Mouse (Mus musculus) neural tube, embryonic 14.5 days (tissue): ENCODE results near the gene Ptpn13. TPM values are rescaled to one million over a fixed set of nuclear protein-coding genes. Genes with fewer than 3 reads are reported as not detected.

Experiments
- ATAC-seq: fragments of 200-750 bp; cut with Nextera tagmentation; 2 replicates; pipeline ENCODE4 v1.8.0; 2017; ENCODE audit warnings: low read depth, mild to moderate bottlenecking, moderate TSS enrichment, moderate library complexity
- H3K27ac ChIP-seq: fragments of 300-500 bp; sonication (generic); 2 replicates; pipeline ENCODE4 v1.5.1; 2014; ENCODE audit warnings: low read depth, mild to moderate bottlenecking, control low read depth, low read length, moderate library complexity, mixed read lengths
- H3K27me3 ChIP-seq: fragments of 300-500 bp; sonication (generic); 2 replicates; pipeline ENCODE4 v1.6.1; 2014; ENCODE audit warnings: low read length; ENCODE audit not compliant: control insufficient read depth, insufficient read depth
- H3K36me3 ChIP-seq: fragments of 300-500 bp; sonication (generic); 2 replicates; pipeline ENCODE4 v1.6.1; 2014; ENCODE audit warnings: low read length, mixed read lengths; ENCODE audit not compliant: control insufficient read depth, insufficient read depth
- H3K4me1 ChIP-seq: fragments of 300-500 bp; sonication (generic); 2 replicates; pipeline ENCODE4 v1.6.1; 2014; ENCODE audit warnings: low read length; ENCODE audit not compliant: control insufficient read depth, insufficient read depth
- H3K4me2 ChIP-seq: fragments of 300-500 bp; sonication (generic); 2 replicates; pipeline ENCODE4 v1.6.1; 2014; ENCODE audit warnings: mild to moderate bottlenecking, low read depth, low read length, control low read depth
- H3K4me3 ChIP-seq: fragments of 300-500 bp; sonication (generic); 2 replicates; pipeline ENCODE4 v1.5.1; 2014; ENCODE audit warnings: low read depth, low read length, control low read depth, mixed read lengths
- H3K9ac ChIP-seq: fragments of 300-500 bp; sonication (generic); replicated peaks from 2 replicates; pipeline ENCODE4 v1.6.1; 2014; ENCODE audit warnings: low read depth, mild to moderate bottlenecking, control low read depth, low read length, mixed read lengths
- H3K9me3 ChIP-seq: fragments of 300-500 bp; sonication (generic); 2 replicates; pipeline ENCODE4 v1.6.1; 2016; ENCODE audit warnings: low read length; ENCODE audit not compliant: control insufficient read depth
- WGBS: fragments of 180-500 bp; shearing (Covaris S2); extraction: QIAGEN DNeasy Blood & Tissue Kit; methylation state at CpG from one replicate; pipeline ENCODE4 v1.1.7; 2014; 5-methylcytosine and 5-hydroxymethylcytosine counted together
- polyA plus RNA-seq: library from polyadenylated mRNA; unstranded; fragments of >200 nt; fragmentation: Nextera tagmentation; extraction: Ambion mirVana; gene quantifications from 2 replicates; pipeline ENCODE4 v1.2.1, GENCODE M21; 2014

Gene Ptpn13
- polyA plus RNA-seq, 1 experiment from 2014 or later: 4.1 TPM

- Histone ChIP-seq H3K36me3 (no peaks in the 10 kb centered on the region), H3K27me3 (no peaks in the 10 kb centered on the region), H3K4me3 (no peak overlapping the region), H3K4me1 (no peaks in the 10 kb centered on the region), H3K9me3 (no peaks in the 10 kb centered on the region), H3K4me2 (no peak overlapping the region), H3K9ac (no peak overlapping the region), H3K27ac (no peak overlapping the region)
- WGBS: 89% methylated on average over 5 of the region's 5 CpGs
- no peak for ATAC-seq
Measured at GRCm38 (mm10) chr5:103389415-103389814, 35.6 kb upstream of the Ptpn13 start.

- WGBS: 21% methylated on average over 4 of the region's 4 CpGs
- Histone ChIP-seq H3K36me3 (no peaks in the 10 kb centered on the region), H3K4me2 (no peak overlapping the region), H3K9ac (no peak overlapping the region), H3K4me3 (no peak overlapping the region), H3K4me1 (no peaks in the 10 kb centered on the region), H3K27me3 (no peaks in the 10 kb centered on the region), H3K9me3 (no peaks in the 10 kb centered on the region), H3K27ac (no peak overlapping the region)
- no peak for ATAC-seq
Measured at GRCm38 (mm10) chr5:103393220-103393619, 31.8 kb upstream of the Ptpn13 start.

GRCm38 (mm10) chr5:103393752-103394151 is 31.2 kb upstream of the Ptpn13 start:
- H3K9ac ChIP-seq: no peak overlapping the region
- H3K27ac ChIP-seq: no peak overlapping the region
- no peak overlapping the region for H3K4me3 ChIP-seq
- no peak for ATAC-seq
- H3K9me3 ChIP-seq: no peaks in the 10 kb centered on the region
- H3K4me2 ChIP-seq: no peak overlapping the region
- H3K4me1 ChIP-seq: no peaks in the 10 kb centered on the region
- H3K27me3 ChIP-seq: no peaks in the 10 kb centered on the region
- 40% methylated on average over 16 of the region's 16 CpGs for WGBS
- no peaks in the 10 kb centered on the region for H3K36me3 ChIP-seq

GRCm38 (mm10) chr5:103395683-103396082 is 29.3 kb upstream of the Ptpn13 start:
- no peaks in the 10 kb centered on the region for H3K36me3 ChIP-seq
- no peak overlapping the region for H3K4me2 ChIP-seq
- H3K27ac ChIP-seq: no peak overlapping the region
- ATAC-seq: no peak
- no peak overlapping the region for H3K9ac ChIP-seq
- H3K4me1 ChIP-seq: no peaks in the 10 kb centered on the region
- no peaks in the 10 kb centered on the region for H3K9me3 ChIP-seq
- no peak overlapping the region for H3K4me3 ChIP-seq
- H3K27me3 ChIP-seq: no peaks in the 10 kb centered on the region
- WGBS: 94% methylated on average over 5 of the region's 5 CpGs

- no peaks in the 10 kb centered on the region for H3K4me1 ChIP-seq
- H3K4me3 ChIP-seq: no peak overlapping the region
- no peaks in the 10 kb centered on the region for H3K36me3 ChIP-seq
- ATAC-seq: no peak
- 91% methylated on average over 4 of the region's 4 CpGs for WGBS
- no peak overlapping the region for H3K27ac ChIP-seq
- no peak overlapping the region for H3K4me2 ChIP-seq
- H3K9ac ChIP-seq: no peak overlapping the region
- H3K27me3 ChIP-seq: no peaks in the 10 kb centered on the region
- no peaks in the 10 kb centered on the region for H3K9me3 ChIP-seq
Measured at GRCm38 (mm10) chr5:103397429-103397828, 27.6 kb upstream of the Ptpn13 start.

GRCm38 (mm10) chr5:103404213-103404968 is 20.6 kb upstream of the Ptpn13 start:
- ATAC-seq: no peak
- WGBS: 87% methylated on average over 12 of the region's 12 CpGs
- Histone ChIP-seq H3K4me2 (no peak overlapping the region), H3K4me1 (no peaks in the 10 kb centered on the region), H3K9me3 (no peaks in the 10 kb centered on the region), H3K9ac (no peak overlapping the region), H3K4me3 (no peak overlapping the region), H3K27me3 (no peaks in the 10 kb centered on the region), H3K27ac (no peak overlapping the region), H3K36me3 (no peaks in the 10 kb centered on the region)

- Histone ChIP-seq H3K4me2 (no peak overlapping the region), H3K4me1 (no peaks in the 10 kb centered on the region), H3K4me3 (no peak overlapping the region), H3K27ac (no peak overlapping the region), H3K27me3 (no peaks in the 10 kb centered on the region), H3K9me3 (no peaks in the 10 kb centered on the region), H3K9ac (no peak overlapping the region), H3K36me3 (no peaks in the 10 kb centered on the region)
- WGBS: 45% methylated on average over 2 of the region's 2 CpGs
- no peak for ATAC-seq
Measured at GRCm38 (mm10) chr5:103405921-103406320, 19.1 kb upstream of the Ptpn13 start.

DNA sequence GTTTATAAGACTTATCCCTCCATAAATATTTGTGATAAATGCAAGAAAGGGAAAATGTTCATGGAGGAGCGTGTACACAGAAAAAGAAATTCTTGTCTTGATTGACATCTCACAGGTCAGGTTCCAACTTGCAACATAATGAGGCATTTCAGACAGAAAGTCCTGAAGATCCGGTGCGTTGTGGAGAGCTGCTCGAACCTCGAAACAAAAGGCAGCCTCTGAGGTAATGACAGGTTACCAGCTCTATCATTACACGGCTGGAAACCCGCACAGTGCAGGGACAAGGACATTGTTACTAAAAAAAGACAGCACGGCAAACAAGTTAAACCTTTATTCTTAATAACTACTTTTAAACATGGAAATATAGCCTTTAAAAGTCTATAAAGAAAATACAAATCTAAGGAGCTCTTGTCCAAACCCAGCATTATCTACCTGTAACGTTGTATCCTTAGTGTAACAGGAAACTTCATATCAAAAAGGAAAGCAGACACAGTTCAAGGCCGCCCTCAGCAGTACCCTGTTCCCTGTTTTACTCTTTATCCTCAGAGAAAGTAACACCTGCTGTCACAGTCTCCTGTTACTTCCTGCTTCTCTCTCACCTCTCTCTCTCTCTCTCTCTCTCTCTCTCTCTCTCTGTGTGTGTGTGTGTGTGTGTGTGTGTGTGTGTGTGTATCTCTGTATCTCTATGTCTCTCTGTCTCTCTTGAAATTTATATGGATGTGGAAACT is 12.8 kb upstream of the Ptpn13 start:
- no peak overlapping the region for H3K4me2 ChIP-seq
- H3K27ac ChIP-seq: no peak overlapping the region
- no peak overlapping the region for H3K9ac ChIP-seq
- H3K36me3 ChIP-seq: no peaks in the 10 kb centered on the region
- H3K27me3 ChIP-seq: no peaks in the 10 kb centered on the region
- no peak overlapping the region for H3K4me3 ChIP-seq
- H3K9me3 ChIP-seq: no peaks in the 10 kb centered on the region
- H3K4me1 ChIP-seq: no peaks in the 10 kb centered on the region
- no peak for ATAC-seq
- 67% methylated on average over 10 of the region's 10 CpGs for WGBS

- Histone ChIP-seq H3K9ac (no peak overlapping the region), H3K36me3 (no peaks in the 10 kb centered on the region), H3K4me3 (no peak overlapping the region), H3K4me1 (no peaks in the 10 kb centered on the region), H3K9me3 (no peaks in the 10 kb centered on the region), H3K27me3 (no peaks in the 10 kb centered on the region), H3K27ac (no peak overlapping the region), H3K4me2 (no peak overlapping the region)
- ATAC-seq: no peak
- 76% methylated on average over 3 of the region's 3 CpGs for WGBS
Measured at GRCm38 (mm10) chr5:103414542-103414941, 10.4 kb upstream of the Ptpn13 start.
